Mouse (Mus musculus): ENCODE measurements around the gene Lpin2.
A peak's percentile ranks its signal among the peaks of the same experiment; 100 is the strongest.

Gene Lpin2

DNA sequence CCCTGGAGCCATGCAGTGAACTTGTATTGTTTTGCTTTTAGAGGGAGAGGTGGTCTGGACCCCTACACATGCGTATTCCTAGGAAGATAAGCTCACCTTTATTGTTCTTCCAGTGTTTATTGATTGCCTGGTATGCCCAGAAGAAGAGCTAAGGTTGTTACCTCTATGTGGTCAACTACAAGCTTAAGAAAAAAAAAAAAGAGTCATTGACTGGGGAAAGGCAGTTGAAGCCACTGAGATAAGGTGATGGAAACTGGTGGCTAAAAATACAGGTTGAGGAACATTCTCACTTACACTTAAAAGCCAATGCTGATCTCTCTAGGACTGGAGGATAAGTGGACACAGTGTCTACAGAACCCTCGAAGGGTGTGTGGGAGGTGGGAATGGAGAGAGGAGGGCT is 4.4 kb upstream of the Lpin2 start:
- no peak for DNase-seq

DNA sequence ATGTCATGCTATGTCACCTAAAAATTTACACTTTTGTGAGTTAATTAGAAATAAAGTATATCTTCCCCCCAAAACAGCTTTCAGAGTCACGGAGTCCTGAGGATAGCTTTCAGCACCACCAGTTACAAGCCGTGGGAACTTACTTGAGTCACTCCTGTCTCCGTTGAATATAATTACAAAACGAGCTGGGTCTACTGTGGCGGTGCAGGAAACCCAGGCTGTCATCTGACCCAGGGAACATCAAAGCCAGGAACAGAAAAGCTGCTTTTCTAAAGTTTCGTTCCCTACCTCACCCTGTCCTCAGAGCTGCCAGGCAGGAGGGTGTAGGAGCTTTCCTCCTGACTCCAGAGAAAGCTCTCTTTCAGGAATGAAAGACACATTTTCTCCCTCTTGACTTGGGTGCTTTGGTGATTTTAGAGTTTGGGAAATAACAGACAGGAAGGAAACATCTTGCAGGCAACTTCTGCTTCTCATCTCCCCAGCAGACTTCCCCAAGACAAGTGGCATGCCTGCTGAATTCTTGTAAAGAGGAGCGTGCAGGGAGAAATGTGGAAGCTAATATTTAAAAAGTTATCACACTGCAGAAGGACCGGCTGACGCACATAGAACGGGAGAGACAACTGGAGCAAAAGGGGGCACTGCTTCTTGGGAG is 3.7 kb upstream of the Lpin2 start:
- DNase-seq, result no peak

GRCm38 (mm10) chr17:71179551-71180309 is 2.6 kb upstream of the Lpin2 start:
- no peak for DNase-seq

GRCm38 (mm10) chr17:71180601-71181000 is 1.8 kb upstream of the Lpin2 start:
- no peak for DNase-seq

DNA sequence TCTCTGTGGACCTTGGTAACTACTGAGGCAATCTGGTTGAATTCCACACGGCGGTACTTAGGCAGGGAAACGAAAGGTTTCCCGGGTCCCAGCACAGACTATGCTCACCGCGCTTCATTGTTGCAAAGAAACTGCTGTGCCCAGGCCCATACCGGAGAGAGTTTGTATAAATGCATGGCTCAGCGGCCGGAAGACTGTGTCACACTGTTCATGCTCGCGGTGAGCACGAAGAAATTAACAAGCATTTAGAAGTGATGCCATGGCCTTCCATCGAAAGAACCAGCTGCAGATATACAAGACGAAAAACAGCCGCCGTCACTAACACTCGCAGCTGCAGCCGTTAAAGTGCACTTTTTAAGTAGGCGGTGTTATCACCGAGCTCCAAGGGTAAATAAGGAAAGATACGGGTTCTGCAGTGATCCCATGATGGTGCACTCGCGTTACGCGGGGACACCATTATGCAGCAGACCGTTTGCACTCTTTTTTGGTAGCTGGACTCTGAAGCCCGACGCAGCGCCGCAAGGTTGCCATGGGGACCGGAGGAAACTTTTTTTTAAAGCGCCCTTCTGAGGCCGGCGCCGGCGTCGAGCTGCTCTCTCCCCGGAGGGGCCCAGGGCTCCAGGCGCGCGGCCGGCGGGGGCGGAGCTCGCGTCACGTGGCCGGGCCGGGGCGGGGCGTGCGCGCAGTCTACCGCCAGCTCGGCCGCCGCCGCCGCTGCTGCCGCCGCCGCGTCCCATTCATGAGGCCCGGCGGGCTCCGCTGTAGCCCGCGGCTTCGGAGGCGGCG is 704 bp downstream of the Lpin2 start:
- DNase-seq, result peak; percentile 79

- no peak for DNase-seq
Observed at GRCm38 (mm10) chr17:71183657-71184261, 1.4 kb downstream of the Lpin2 start.

DNA sequence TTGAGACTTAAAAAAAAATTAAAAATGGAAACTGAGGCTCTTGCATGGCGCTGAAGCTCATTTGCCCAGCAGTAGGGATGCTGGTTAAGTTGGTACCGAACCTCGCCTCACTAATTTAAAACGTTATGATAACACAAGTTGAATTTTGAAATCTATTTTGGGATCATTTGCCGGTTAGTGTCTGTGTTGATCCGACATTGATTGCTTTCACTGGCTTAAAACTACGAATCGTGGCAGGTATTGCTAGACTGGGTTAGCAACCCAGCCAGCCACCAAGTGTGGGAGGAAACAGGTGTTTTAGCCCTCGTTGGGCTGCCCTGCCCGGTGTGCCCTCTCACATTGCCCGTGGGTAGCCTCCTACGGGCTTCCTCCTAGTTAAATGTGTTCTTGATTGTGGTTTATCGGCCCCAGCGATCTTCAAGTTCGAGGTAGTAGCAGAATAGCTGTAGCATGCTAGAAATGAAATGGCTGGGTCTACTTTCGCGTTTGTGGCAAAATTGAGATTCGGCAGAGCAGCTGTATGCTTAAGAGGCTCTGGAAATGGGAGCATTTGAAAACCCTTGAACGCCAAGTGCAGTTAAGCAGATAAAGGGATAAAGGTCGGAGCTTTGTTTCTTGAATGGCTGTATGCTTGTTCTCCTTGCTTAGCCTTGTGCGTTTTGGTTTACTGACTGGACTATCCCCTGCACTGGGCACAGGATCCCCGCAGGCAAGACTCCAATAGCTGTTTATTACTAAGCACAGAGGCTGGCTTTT is 2.2 kb downstream of the Lpin2 start:
- no peak for DNase-seq

- no peak for DNase-seq
Observed at GRCm38 (mm10) chr17:71185368-71185767, 3.0 kb downstream of the Lpin2 start.

DNA sequence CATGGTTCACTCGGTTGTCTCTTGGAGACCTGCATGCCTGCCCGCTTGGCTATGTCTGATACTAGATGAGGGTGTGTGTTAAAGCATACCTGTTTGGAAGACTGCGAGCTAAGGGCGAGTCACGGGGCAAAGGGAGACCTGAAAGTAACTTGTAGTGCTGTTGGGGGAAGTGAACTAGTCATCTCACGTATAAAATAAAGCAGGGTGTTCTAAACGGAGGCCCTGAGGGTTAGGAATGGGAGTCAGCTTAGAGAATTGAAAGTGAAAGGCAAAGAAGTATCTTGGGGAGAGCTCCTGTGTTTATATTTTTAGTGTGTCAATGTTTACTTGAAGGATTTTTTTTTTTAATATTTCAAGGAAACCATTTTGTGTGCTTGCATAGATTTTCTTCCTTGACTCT is 8.2 kb downstream of the Lpin2 start:
- DNase-seq, result no peak

DNA sequence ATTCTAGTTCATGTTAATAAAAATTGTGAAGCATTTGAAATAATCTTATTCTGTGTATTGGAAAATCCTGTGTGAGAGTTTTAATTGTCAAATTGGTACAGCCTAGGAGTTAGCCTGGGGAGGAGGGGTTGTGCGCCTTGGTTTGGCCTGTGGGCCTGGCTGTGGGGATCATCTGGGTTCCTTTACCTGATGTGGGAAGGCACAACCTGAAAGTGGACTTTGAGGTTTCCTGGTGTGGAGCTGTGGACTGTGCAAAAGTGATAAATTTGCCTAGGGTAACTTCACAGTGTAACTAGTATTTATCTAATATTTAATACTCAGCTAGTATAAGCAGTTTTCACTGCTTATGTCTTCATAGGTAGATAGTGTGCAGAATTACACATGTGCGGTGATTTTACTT is 8.7 kb downstream of the Lpin2 start:
- DNase-seq, result no peak

DNA sequence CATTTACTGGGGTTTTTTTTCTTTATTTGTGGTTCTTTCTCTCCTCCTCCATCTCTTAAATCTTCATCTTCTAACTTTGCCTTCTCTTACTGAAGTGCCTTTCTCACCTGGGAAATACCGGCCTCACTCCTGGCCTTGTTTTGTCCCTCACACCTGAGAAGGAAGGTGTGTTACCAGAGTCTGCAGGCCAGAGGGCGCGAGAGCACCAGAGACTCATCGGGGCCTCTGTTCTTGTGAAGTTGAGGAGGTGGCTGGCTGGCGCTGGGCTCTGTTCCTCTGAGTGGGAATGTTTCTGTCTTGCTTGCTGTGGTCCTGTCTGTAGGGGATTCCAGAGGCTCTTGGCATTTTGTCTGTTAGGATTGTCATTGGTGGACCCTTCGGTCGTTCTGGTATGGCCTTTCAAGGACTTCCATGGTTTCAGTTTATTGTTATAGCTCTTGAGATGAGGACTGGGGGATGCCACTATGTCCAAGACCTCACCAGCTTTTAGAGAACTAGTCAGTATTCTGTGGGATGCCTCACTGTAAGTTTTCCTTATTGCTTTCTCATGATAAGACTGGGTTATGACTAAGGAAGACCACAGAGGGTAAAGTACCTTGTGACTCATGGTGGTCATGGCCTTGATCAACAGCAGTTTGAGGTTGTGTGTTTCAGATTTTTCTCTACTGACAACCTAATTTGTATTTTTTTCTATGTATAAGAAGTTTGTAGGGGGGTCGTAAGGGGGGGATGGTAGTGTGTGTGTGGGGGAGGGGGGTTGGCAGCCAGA is 9.5 kb downstream of the Lpin2 start:
- DNase-seq, result no peak

DNA sequence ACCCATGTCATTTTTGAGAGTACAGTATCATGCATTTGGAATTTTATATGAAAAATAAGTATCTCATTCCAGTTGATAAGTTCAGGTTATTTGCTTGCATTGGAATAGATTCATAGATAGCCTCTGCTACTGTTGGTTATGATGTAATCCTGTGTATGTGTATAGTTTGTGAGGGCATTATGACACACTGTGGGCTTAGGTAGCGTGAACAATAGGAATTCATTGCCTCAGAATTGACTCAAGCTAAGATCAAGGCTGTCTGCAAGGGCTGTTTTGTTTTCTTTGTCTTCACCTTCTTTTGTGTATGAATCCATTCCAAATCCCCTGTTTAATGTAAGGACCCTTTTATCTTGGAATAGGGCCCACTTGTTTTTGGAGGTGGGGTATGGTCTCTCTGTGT is 10.7 kb downstream of the Lpin2 start:
- DNase-seq, result no peak

GRCm38 (mm10) chr17:71193485-71193884 is 11.1 kb downstream of the Lpin2 start:
- no peak for DNase-seq

DNA sequence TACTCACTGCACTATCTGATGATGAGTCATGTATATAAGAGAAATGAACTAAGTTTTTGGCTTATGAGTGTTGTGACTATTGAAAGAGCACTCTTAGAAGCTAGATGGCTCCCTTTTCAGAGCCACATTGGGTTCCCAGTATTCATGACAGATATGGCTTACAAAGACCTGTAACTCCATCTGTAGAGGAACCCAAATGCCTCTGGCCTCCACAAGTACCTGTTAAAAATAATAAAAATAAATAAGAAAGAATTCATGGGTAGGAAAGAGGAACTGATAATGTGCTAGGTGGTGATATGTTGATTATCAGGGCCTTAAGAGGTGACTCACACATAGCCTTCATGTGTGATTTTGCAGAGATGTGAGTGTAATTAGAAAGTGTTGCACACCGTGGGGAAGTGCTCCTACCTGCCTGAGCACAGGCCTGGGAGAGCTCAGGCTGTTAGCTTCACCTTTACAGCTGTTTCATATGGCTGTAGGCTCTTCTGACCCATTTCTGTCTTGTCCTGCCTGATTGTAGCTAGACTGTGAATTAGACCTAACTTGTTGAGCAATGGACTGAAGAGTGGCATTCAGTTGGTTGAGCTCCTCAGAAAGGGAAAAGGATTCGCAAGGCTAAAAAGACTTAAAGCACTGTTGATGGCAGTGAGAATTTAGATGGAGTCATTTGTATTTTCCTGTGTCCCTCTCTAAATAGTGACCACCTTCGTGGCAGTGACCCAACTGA is 12.7 kb downstream of the Lpin2 start:
- no peak for DNase-seq

GRCm38 (mm10) chr17:71195633-71196391 is 13.5 kb downstream of the Lpin2 start:
- DNase-seq, result peak; percentile 13

- no peak for DNase-seq
Observed at GRCm38 (mm10) chr17:71196415-71196814, 14.1 kb downstream of the Lpin2 start.

DNA sequence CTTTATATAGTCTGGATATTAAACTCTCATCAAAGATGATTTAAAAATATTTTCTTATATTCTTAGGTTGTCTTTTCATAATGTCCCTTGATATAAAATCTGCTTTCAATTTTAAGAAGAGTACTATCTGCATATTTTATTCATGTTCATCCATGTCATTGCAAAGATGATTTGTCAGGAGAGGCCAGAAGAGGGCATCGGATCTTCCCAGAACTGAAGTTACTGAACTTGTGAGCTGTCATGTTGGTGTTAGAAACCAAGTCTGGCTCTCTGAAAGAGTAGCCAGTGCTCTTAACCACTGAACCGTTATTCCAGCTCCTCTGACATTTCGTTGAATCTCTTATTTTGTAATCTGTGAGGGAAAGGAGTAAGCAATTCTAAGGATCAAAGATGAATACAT is 17.0 kb downstream of the Lpin2 start:
- no peak for DNase-seq

GRCm38 (mm10) chr17:71202136-71202535 is 19.8 kb downstream of the Lpin2 start:
- DNase-seq, result no peak

DNA sequence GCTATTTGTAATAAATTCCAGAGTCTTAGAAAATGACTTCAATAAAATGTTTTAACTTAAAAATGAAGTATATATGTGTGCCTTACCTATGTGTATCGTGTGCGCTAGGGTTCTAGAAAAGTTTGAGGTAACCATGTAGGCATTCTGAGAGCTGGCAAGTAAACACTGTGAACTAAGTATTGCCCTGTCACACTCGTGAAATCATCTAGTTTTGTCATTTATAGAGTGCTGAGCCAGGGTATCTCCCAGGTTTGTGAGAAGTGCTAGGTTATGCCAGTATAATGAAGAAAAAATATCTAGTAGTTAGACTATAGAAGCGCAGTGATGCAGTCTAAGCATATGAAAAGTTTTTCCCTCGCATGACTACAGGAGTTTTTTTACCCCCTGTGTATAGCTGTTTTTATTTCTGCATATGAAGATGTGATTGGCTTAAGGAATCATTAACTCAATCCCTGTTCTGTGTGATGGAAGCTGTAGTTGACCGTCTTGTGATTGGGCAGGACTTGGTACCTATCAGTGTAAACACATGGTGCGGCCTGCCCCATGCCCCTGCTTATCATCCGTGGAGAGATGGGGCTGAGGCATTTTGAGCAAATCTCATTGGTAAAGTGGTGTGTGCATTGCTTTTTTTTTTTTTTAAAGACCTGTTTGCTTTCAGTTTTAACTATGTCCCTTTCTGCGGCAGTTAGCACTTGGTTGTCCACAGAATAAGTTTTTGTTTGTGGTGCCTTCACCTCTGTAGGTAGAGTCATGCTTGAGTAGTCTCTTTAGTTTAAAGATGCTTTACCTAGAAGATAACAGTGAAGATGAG is 21.8 kb downstream of the Lpin2 start:
- no peak for DNase-seq

DNA sequence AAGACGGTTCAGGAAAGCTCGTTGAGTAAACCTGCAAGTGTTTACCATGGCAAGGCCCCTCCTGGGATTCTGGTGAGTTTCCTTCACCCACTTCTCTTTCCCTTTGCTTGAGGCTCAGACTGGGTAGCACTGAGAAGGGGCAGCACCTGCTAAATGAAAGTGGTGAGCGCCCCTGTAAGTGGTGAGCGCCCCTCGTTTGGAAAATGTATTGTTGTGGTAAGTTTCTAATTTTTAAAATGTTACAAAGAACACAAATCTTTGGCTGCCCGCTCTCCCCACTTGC is 22.4 kb downstream of the Lpin2 start:
- no peak for DNase-seq

All from cerebellum, adult 8-10 months (tissue).